Mouse (Mus musculus): ENCODE results near the gene Zfp111.

DNA sequence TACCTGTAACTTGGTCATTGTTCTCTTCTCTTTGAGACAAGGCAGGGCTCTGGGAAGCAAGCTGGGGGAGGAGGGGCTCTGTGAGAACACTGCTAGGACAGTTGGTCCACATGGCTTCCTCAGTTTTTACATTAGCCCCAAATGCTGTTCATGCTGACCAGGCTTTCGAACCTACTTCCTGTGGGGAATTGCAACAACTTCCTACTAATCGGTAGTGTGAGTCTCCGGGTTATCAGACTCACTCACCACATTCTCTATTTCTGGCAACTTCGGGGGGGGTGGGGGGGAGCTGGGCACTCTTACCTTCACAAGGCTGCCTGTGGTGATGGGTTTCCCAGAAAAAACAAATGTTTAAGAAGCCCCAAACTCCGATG is 21.7 kb downstream of the Zfp111 start:
- TF ChIP-seq GATA1 (IDR thresholded peaks at IDR 0.05; ENCODE audit: low read length) (no peak), TAL1 (IDR thresholded peaks at IDR 0.05; ENCODE audit: low read length) (no peak)
